Comparison of ENCODE assay signal across 8 mouse cellular contexts in the genomic region with DNA sequence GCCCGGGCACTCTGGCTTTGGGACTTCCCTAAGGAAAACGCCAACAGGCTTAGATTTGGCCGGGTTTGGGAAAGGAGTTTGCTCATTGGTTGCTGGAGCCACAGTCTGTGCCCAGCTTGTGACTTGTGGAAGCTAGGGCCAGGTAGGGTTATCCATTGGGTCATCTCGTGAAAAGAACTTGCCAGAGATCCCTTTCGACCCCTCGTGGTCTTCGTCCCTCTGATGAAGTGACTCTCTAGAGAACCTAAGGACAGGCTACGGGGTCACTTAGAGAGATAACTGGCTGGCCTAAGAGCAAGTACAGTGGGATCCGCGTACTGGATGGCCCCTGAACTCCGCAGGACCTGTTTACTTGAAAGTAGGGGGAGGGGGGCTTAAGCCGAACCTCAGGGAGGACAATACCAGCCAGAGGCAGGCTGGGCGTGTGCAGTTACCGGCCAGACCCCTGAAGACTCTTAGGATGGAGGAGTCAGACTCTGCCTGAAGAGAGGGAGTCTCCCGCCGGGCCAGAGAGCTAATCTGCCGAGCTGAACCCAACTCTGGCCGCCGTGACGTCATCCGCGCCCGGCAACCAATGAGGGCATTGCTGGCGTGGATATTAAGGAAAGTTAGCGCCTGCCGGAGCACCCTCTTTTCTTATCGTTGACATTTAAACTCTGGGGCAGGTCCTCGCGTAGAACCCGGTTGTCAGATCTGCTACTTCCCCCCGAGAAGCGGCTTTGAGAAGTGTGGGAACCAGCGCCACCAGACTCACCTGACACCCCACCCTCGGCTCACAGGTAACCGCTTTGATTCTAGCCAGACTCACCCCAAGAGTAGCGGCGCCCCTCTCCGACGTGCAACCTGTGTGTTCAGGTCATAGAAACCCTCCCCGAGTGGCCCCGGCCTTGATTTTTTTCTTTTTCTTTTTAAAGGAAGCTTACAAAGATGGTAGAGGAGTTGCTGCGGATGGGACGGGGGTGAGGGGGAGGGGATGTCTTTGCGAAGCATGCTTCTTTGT. TPM values are rescaled to one million over a fixed set of nuclear protein-coding genes. Genes with fewer than 3 reads are reported as not detected.
DNase-seq lines count a peak whose midpoint lies in the region; ATAC-seq and TF ChIP-seq lines count a peak whose summit lies in the region.

A gene (plus strand): TSS at position 630 of the 1,000 bp plus-strand sequence.

- no peak for DNase-seq in left cerebral cortex, adult 2 months (ENCODE audit: extremely low spot score in 1 of 2, low spot score in 2 of 2)
- DNase-seq in left cerebral cortex, postnatal 25 days (ENCODE audit: low spot score in 2 of 2): no peak
- peak; percentile 92 to 96 for DNase-seq in cerebellum, postnatal 14 days
- DNase-seq in urinary bladder, postnatal 10 days (ENCODE audit: low spot score): no peak
- no peak for DNase-seq in spleen, adult 12 weeks (ENCODE audit: low spot score)
- no peak for DNase-seq in ovary, postnatal 14 days (ENCODE audit: low spot score)

- WGBS in hindbrain, embryonic 12.5 days: under 1% methylated on average over 44 of the region's 44 CpGs
- under 1% methylated on average over 44 of the region's 44 CpGs for WGBS in midbrain, embryonic 13.5 days

- peaks cover 31% of the 10 kb centered on the region for H3K4me1 ChIP-seq in hindbrain, embryonic 12.5 days
- H3K4me1 ChIP-seq in midbrain, embryonic 13.5 days (replicated peaks): peaks cover 34% of the 10 kb centered on the region

- no peaks in the 10 kb centered on the region for H3K9me3 ChIP-seq in hindbrain, embryonic 12.5 days (replicated peaks)
- no peaks in the 10 kb centered on the region for H3K9me3 ChIP-seq in midbrain, embryonic 13.5 days

- H3K27me3 ChIP-seq in hindbrain, embryonic 12.5 days: peaks cover 99% of the 10 kb centered on the region
- peaks cover 100% of the 10 kb centered on the region for H3K27me3 ChIP-seq in midbrain, embryonic 13.5 days

- peak within 1 kb of the TSS; percentile 24 for H3K4me3 ChIP-seq in left cerebral cortex, adult 2 months
- H3K4me3 ChIP-seq in hindbrain, embryonic 12.5 days: peak within 1 kb of the TSS; percentile 25
- peak within 1 kb of the TSS; percentile 49 for H3K4me3 ChIP-seq in midbrain, embryonic 13.5 days (replicated peaks)

- H3K36me3 ChIP-seq in hindbrain, embryonic 12.5 days: no peaks in the 10 kb centered on the region
- H3K36me3 ChIP-seq in midbrain, embryonic 13.5 days: no peaks in the 10 kb centered on the region

- peak within 1 kb of the TSS; percentile 61 for H3K4me2 ChIP-seq in hindbrain, embryonic 12.5 days (replicated peaks)
- peak within 1 kb of the TSS; percentile 62 for H3K4me2 ChIP-seq in midbrain, embryonic 13.5 days (replicated peaks)

- TF ChIP-seq CTCF in left cerebral cortex, adult 2 months (IDR thresholded peaks at IDR 0.05): no peak

- H3K27ac ChIP-seq in left cerebral cortex, adult 2 months: no peak within 1 kb of the TSS
- H3K27ac ChIP-seq in hindbrain, embryonic 12.5 days: no peak within 1 kb of the TSS
- 0 out of 2 replicates have a peak within 1 kb of the TSS, but pooled peaks have one; percentile 26 for H3K27ac ChIP-seq in midbrain, embryonic 13.5 days

- peak; percentile 36 for ATAC-seq in hindbrain, embryonic 12.5 days (ENCODE audit: low FRiP score)
- peak; percentile 48; the same call in 1 of the 2 replicates for ATAC-seq in midbrain, embryonic 13.5 days

- H3K9ac ChIP-seq in hindbrain, embryonic 12.5 days: peak within 1 kb of the TSS; percentile 44; the same call in 1 of the 2 replicates
- peak within 1 kb of the TSS; percentile 46 for H3K9ac ChIP-seq in midbrain, embryonic 13.5 days (replicated peaks)

- intact Hi-C loops in left cerebral cortex, adult 2 months (cut with DNase I): loop anchor here (10.0 kb wide), 1 partner anchor 526 kb away; no protein-coding TSS in a partner anchor
- intact Hi-C loops in left cerebral cortex, postnatal 25 days (cut with DNase I): no loop called here

RNA-seq across cellular contexts. Expression of the gene that starts here (rescaled TPM):
- 10 to 100 TPM in 1 of 2 experiments, 1 to 10 TPM in 1; 8.2 to 11.7 TPM for total RNA-seq in left cerebral cortex, adult 2 months (2021)
- 1 to 10 TPM; 8.4 to 8.5 TPM for total RNA-seq in left cerebral cortex, postnatal 25 days (2021)
- 17.9 and 20.1 TPM in 2 replicates for polyA plus RNA-seq in hindbrain, embryonic 12.5 days (2016; fragmentation: Nextera tagmentation; extraction: Ambion mirVana)
- polyA plus RNA-seq in midbrain, embryonic 13.5 days (2015; fragmentation: Nextera tagmentation; extraction: Ambion mirVana): 39.9 and 40.9 TPM in 2 replicates

Comparison
In these comparisons a context has a peak if more than half of its experiments do, and no peak if none do; other contexts are left out.
1. DNase-seq: peak in cerebellum, postnatal 14 days (2 of 2); none in left cerebral cortex, adult 2 months (0 of 2), left cerebral cortex, postnatal 25 days (0 of 2), urinary bladder, postnatal 10 days (single experiment), spleen, adult 12 weeks (single experiment) and ovary, postnatal 14 days (single experiment).
2. Peak in every context shown above with its lines, with median percentiles within 50 percentile points of each other: H3K4me3 ChIP-seq.